In the genomic region with DNA sequence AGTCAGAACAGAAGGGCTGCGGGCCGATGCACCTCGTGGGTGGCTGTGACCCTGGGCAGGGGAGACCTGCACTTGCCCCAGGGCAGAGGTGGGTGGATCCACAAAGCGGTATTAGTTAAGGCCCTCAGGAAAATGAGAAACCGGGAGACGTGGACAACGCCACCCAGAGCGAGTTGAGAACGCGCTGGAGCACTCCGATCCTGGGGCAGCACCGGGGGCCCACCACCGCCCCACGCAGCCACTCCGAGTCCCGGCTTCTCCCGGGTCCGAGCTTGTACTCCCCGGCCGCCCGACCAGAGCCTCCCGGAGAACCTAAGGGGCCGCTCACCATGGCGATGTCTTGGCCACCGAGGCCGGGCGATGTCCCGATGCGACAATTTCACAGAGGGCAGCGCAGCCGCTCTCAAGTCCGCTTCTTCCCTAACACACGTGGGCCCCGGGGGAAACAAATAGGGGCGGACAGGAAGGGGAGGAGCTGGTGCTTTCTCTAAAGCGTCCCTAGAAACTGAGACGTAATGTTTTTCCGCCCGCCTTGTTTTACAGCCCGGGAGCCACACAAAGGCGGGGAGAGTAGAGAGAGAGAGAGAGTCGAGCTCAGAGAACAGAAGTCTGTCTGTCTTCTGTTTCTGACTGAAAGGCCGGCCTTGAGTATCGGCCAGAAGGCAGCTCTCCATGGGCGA, we compare ENCODE assay signal across 8 mouse cellular contexts. TPM values are rescaled to one million over a fixed set of nuclear protein-coding genes. Genes with fewer than 3 reads are reported as not detected.
DNase-seq lines count a peak whose midpoint lies in the region; ATAC-seq and TF ChIP-seq lines count a peak whose summit lies in the region.

A gene (minus strand): TSS at position 447 of the 680 bp plus-strand sequence.

- H3K4me1 ChIP-seq in cortical plate, adult 2 months (ENCODE audit: control insufficient read depth, insufficient read depth, low read length) = no peaks in the 10 kb centered on the region

- no peak for TF ChIP-seq CTCF in cortical plate, adult 2 months (IDR thresholded peaks at IDR 0.05; ENCODE audit: extremely low read depth, insufficient read depth, low read length)

- peak within 1 kb of the TSS; percentile 88 for H3K4me3 ChIP-seq in cortical plate, adult 2 months (ENCODE audit: insufficient read depth, low read length)

- TF ChIP-seq POLR2A in cortical plate, adult 2 months (IDR thresholded peaks at IDR 0.05; ENCODE audit: extremely low read depth, insufficient read depth, low read length) = no peak; the same call in 1 of the 2 replicates

- peak; percentile 89 for ATAC-seq in activated CD4-positive, CD25-positive, alpha-beta regulatory T cell, adult 4 months
- peak; percentile 90 for ATAC-seq in megakaryocyte progenitor cell, adult 5-6 weeks (replicated peaks; ENCODE audit: poor library complexity)

- no peak within 1 kb of the TSS for H3K27ac ChIP-seq in cortical plate, adult 2 months (ENCODE audit: insufficient read depth, low read length)

- peak; percentile 77 for DNase-seq in gastrocnemius, postnatal 10 days
- DNase-seq in induced T-regulatory cell, adult 2 months (ENCODE audit: low read depth) = peak; percentile 88
- DNase-seq in left cerebral cortex, adult 9 months (ENCODE audit: low spot score in 2 of 2) = peak; percentile 37 to 88
- peak; percentile 79 for DNase-seq in right cerebral cortex, postnatal 14 days
- DNase-seq in urinary bladder, postnatal 36 days (ENCODE audit: low spot score in 2 of 2) = peak; percentile 68 to 76

RNA-seq across cellular contexts. Expression of the gene that starts here (rescaled TPM):
- polyA plus RNA-seq in activated CD4-positive, CD25-positive, alpha-beta regulatory T cell, adult 4 months (2017; shearing (Covaris generic)) = 10 to 100 TPM; 13.9 to 15.0 TPM
- polyA plus RNA-seq in cortical plate, adult 2 months (2012; rRNA removed) = 9.2 and 9.6 TPM in 2 replicates
- 1 to 10 TPM; 5.5 to 6.7 TPM for total RNA-seq in gastrocnemius, postnatal 10 days (2021)
- total RNA-seq in megakaryocyte progenitor cell, adult 5-6 weeks (2015) = 41.0 and 42.5 TPM in 2 replicates
- total RNA-seq in megakaryocyte progenitor cell, adult 5-6 weeks (2017) = 54.5 and 63.1 TPM in 2 replicates

Comparison
In these comparisons a context has a peak if more than half of its experiments do, and no peak if none do; other contexts are left out.
1. RNA of the gene that starts here (total RNA-seq): 41.0 to 63.1 TPM in megakaryocyte progenitor cell, adult 5-6 weeks; 5.5 to 6.7 TPM in gastrocnemius, postnatal 10 days; every median in the first group is over 4 times any median in the second.
2. Peak in every context shown above with its lines, with median percentiles within 50 percentile points of each other: DNase-seq.